Mouse (Mus musculus): Measurements from ENCODE around the gene Rhox4e. TPM values are rescaled to one million over a fixed set of nuclear protein-coding genes. Genes with fewer than 3 reads are reported as not detected.
"Not testable (repeated sequence)": the region's sequence is repeated elsewhere in the genome, so short reads cannot be mapped to it uniquely, and the experiment has no call there.

The Rhox4e gene
- total RNA-seq (2021): not detected
- long read RNA-seq, experiment 1: 0 reads
- long read RNA-seq, experiment 2: 0 reads

GRCm38 (mm10) chrX:37557112-37557511 is at the start of gene Rhox4e:
Gene Rhox4e, plus strand, starts transcription at chrX:37557412.
- H3K27ac ChIP-seq; DNase-seq; intact Hi-C loops (cut with DNase I); H3K4me3 ChIP-seq: not testable (repeated sequence)

- intact Hi-C loops (cut with DNase I): not testable (repeated sequence)
These were observed 43.2 kb upstream of the Rhox4e start, which contains the start of gene Rhox4d for GRCm38 (mm10) chrX:37514059-37514458. Gene Rhox4d, plus strand, starts transcription at chrX:37514359.

GRCm38 (mm10) chrX:37530152-37530551 is 27.1 kb upstream of the Rhox4e start, which contains the start of gene Rhox2e:
Gene Rhox2e, plus strand, starts transcription at chrX:37530452.
- DNase-seq; intact Hi-C loops (cut with DNase I); H3K4me3 ChIP-seq; H3K27ac ChIP-seq: not testable (repeated sequence)

More at GRCm38 (mm10) chrX:37514059-37514458, 43.2 kb upstream of the Rhox4e start, which contains the start of gene Rhox4d:
- not testable (repeated sequence) for H3K27ac ChIP-seq, DNase-seq, H3K4me3 ChIP-seq

- intact Hi-C loops (cut with DNase I); H3K4me3 ChIP-seq; DNase-seq; H3K27ac ChIP-seq: not testable (repeated sequence)
These were observed 15.5 kb upstream of the Rhox4e start, which contains the start of gene Rhox3e for GRCm38 (mm10) chrX:37541719-37542118. Gene Rhox3e, plus strand, starts transcription at chrX:37542019.

- H3K4me3 ChIP-seq; intact Hi-C loops (cut with DNase I); H3K27ac ChIP-seq; DNase-seq: not testable (repeated sequence)
These were observed 13.9 kb downstream of the Rhox4e start, which contains the start of gene Rhox2f for GRCm38 (mm10) chrX:37571105-37571504. Gene Rhox2f, plus strand, starts transcription at chrX:37571405.

- DNase-seq; intact Hi-C loops (cut with DNase I); H3K4me3 ChIP-seq; H3K27ac ChIP-seq: not testable (repeated sequence)
These were observed 15.4 kb downstream of the Rhox4e start for GRCm38 (mm10) chrX:37572638-37573037.

- H3K27ac ChIP-seq: peak within 1 kb of the TSS; percentile 54
- intact Hi-C loops (cut with DNase I); H3K4me3 ChIP-seq; DNase-seq: not testable (repeated sequence)
These were observed 23.5 kb downstream of the Rhox4e start, which contains the start of gene Rhox3f for GRCm38 (mm10) chrX:37580692-37581091. Gene Rhox3f, plus strand, starts transcription at chrX:37580992.

- H3K27ac ChIP-seq; DNase-seq; intact Hi-C loops (cut with DNase I); H3K4me3 ChIP-seq: not testable (repeated sequence)
These were observed 50.4 kb downstream of the Rhox4e start, which contains the start of gene Rhox4f for GRCm38 (mm10) chrX:37607604-37608003. Gene Rhox4f, minus strand, starts transcription at chrX:37607704.

Other genes starting within 250 kb of the Rhox4e start
- gene Rhox3a2, start 177.4 kb upstream of the Rhox4e start, total RNA-seq (2021): not detected
- not detected for gene Rhox4a2, start 166.6 kb upstream of the Rhox4e start, total RNA-seq (2021)
- gene Rhox2b, start 145.3 kb upstream of the Rhox4e start, total RNA-seq (2021): not detected
- not detected for gene Rhox4b, start 124.9 kb upstream of the Rhox4e start, total RNA-seq (2021)
- not detected for gene Rhox2c, start 103.7 kb upstream of the Rhox4e start, total RNA-seq (2021)
- gene Rhox3c, start 98.8 kb upstream of the Rhox4e start, total RNA-seq (2021): not detected
- gene Rhox4c, start 77.1 kb upstream of the Rhox4e start, total RNA-seq (2021): not detected
- gene Rhox2d, start 64.0 kb upstream of the Rhox4e start, total RNA-seq (2021): not detected
- not detected for gene Rhox4d, start 43.1 kb upstream of the Rhox4e start, total RNA-seq (2021)
- not detected for gene Rhox2e, start 27.0 kb upstream of the Rhox4e start, total RNA-seq (2021)
- not detected for gene Rhox3e, start 15.4 kb upstream of the Rhox4e start, total RNA-seq (2021)
- not detected for gene Rhox2f, start 14.0 kb downstream of the Rhox4e start, total RNA-seq (2021)
- not detected for gene Rhox3f, start 23.6 kb downstream of the Rhox4e start, total RNA-seq (2021)
- gene Rhox4f, start 50.3 kb downstream of the Rhox4e start, total RNA-seq (2021): not detected
- gene Rhox3g, start 71.2 kb downstream of the Rhox4e start, total RNA-seq (2021): not detected
- not detected for gene Rhox2g, start 86.1 kb downstream of the Rhox4e start, total RNA-seq (2021)
- not detected for gene Rhox4g, start 93.9 kb downstream of the Rhox4e start, total RNA-seq (2021)
- gene Rhox3h, start 111.4 kb downstream of the Rhox4e start, total RNA-seq (2021): not detected
- not detected for gene Rhox2h, start 115.9 kb downstream of the Rhox4e start, total RNA-seq (2021)
- not detected for gene Rhox5, start 247.4 kb downstream of the Rhox4e start, total RNA-seq (2021)

Measured in gastrocnemius, adult 2 months (tissue).